10 mouse cellular contexts compared by ENCODE assay signal in genomic region chr1:82795702-82796443, GRCm38 (mm10). TPM values are rescaled to one million over a fixed set of nuclear protein-coding genes. Genes with fewer than 3 reads are reported as not detected.
DNase-seq lines count a peak whose midpoint lies in the region; ATAC-seq and TF ChIP-seq lines count a peak whose summit lies in the region.
"Had no signal": no experiment of that assay in that cellular context is flagged by ENCODE, and none has a peak within 500 bp of the region (broad histone marks: within the 10 kb centered on the region; RNA-seq: fewer than 3 reads in every experiment).

No protein-coding gene starts in this region.

- no peak for TF ChIP-seq POLR2A in CH12.LX (IDR thresholded peaks at IDR 0.05; ENCODE audit: low read depth, low read length)

- in situ Hi-C loops in CH12.LX (cut with MboI; ENCODE audit: low pct_ligation_motif_present, low pct_unique_long_range_greater_than_20kb, low sequenced_read_pairs), result loop anchor here (25.0 kb wide), 1 partner anchor 391 kb away; no protein-coding TSS in a partner anchor

- dilution Hi-C loops in CH12.LX (cut with MboI; ENCODE audit: extremely low pct_ligation_motif_present, extremely low pct_unique_long_range_greater_than_20kb, low sequenced_read_pairs), result no loop called here

- H3K79me2 ChIP-seq in CH12.LX (replicated peaks; ENCODE audit: control insufficient read depth, extremely low read depth, insufficient read depth, poor library complexity, severe bottlenecking), result no peaks in the 10 kb centered on the region

- ATAC-seq in hindbrain, postnatal 0 days, result no peak
- ATAC-seq in megakaryocyte, adult 5-6 weeks (ENCODE audit: poor library complexity, severe bottlenecking), result peak; percentile 52
- no peak for ATAC-seq in intestine, postnatal 0 days

- no peaks in the 10 kb centered on the region for H3K36me3 ChIP-seq in hindbrain, postnatal 0 days (ENCODE audit: insufficient read depth, low read length)
- no peaks in the 10 kb centered on the region for H3K36me3 ChIP-seq in hindbrain, embryonic 10.5 days
- no peaks in the 10 kb centered on the region for H3K36me3 ChIP-seq in CH12.LX (replicated peaks in 1 of 2; ENCODE audit: control insufficient read depth in 1 of 2, insufficient read depth in 1 of 2, low read length in 1 of 2)
- H3K36me3 ChIP-seq in intestine, postnatal 0 days (ENCODE audit: control insufficient read depth, insufficient read depth), result no peaks in the 10 kb centered on the region

- H3K9ac ChIP-seq in hindbrain, postnatal 0 days (replicated peaks; ENCODE audit: low read length), result no peak overlapping the region
- H3K9ac ChIP-seq in CH12.LX (ENCODE audit: insufficient read depth, low read depth), result no peak overlapping the region
- no peak overlapping the region for H3K9ac ChIP-seq in intestine, postnatal 0 days (ENCODE audit: low read depth, low read length)

- 77% methylated on average over 18 of the region's 18 CpGs for WGBS in hindbrain, postnatal 0 days
- WGBS in hindbrain, embryonic 10.5 days, result 76% methylated on average over 18 of the region's 18 CpGs
- WGBS in intestine, postnatal 0 days, result 57% methylated on average over 18 of the region's 18 CpGs

- 0 out of 2 replicates have a peak overlapping the region, but pooled peaks have one; percentile 6 for H3K27ac ChIP-seq in hindbrain, postnatal 0 days
- no peak overlapping the region for H3K27ac ChIP-seq in hindbrain, embryonic 10.5 days
- H3K27ac ChIP-seq in CH12.LX (ENCODE audit: insufficient read depth, low read depth), result no peak overlapping the region
- no peak overlapping the region for H3K27ac ChIP-seq in intestine, postnatal 0 days (ENCODE audit: low read depth, low read length)

- no peaks in the 10 kb centered on the region for H3K4me1 ChIP-seq in hindbrain, postnatal 0 days (ENCODE audit: insufficient read depth, low read length)
- no peaks in the 10 kb centered on the region for H3K4me1 ChIP-seq in hindbrain, embryonic 10.5 days (replicated peaks)
- H3K4me1 ChIP-seq in CH12.LX (ENCODE audit: control insufficient read depth in 1 of 2, insufficient read depth in 2 of 2), result peaks cover 0 to 9% of the 10 kb centered on the region in 2 experiments; a peak in 2 of 4 replicates
- H3K4me1 ChIP-seq in intestine, postnatal 0 days (replicated peaks; ENCODE audit: control insufficient read depth, insufficient read depth, low read length), result no peaks in the 10 kb centered on the region; the same call in 1 of the 2 replicates

- H3K9me3 ChIP-seq in hindbrain, postnatal 0 days (ENCODE audit: low read length), result no peaks in the 10 kb centered on the region
- H3K9me3 ChIP-seq in hindbrain, embryonic 10.5 days, result no peaks in the 10 kb centered on the region
- H3K9me3 ChIP-seq in CH12.LX (replicated peaks; ENCODE audit: low read length), result no peaks in the 10 kb centered on the region
- H3K9me3 ChIP-seq in intestine, postnatal 0 days (ENCODE audit: control insufficient read depth), result no peaks in the 10 kb centered on the region

- H3K27me3 ChIP-seq in hindbrain, postnatal 0 days (ENCODE audit: insufficient read depth, low read length), result no peaks in the 10 kb centered on the region
- H3K27me3 ChIP-seq in hindbrain, embryonic 10.5 days (ENCODE audit: insufficient read depth, poor library complexity, severe bottlenecking), result no peaks in the 10 kb centered on the region
- H3K27me3 ChIP-seq in CH12.LX (replicated peaks), result no peaks in the 10 kb centered on the region
- H3K27me3 ChIP-seq in intestine, postnatal 0 days (replicated peaks; ENCODE audit: control insufficient read depth, insufficient read depth, low read length), result no peaks in the 10 kb centered on the region

- no peak overlapping the region for H3K4me3 ChIP-seq in hindbrain, postnatal 0 days (ENCODE audit: low read length)
- no peak overlapping the region for H3K4me3 ChIP-seq in hindbrain, embryonic 10.5 days
- no peak overlapping the region for H3K4me3 ChIP-seq in CH12.LX (replicated peaks in 1 of 3; ENCODE audit: low read depth in 2 of 3, low read length in 2 of 3, poor library complexity in 1 of 3)
- no peak overlapping the region for H3K4me3 ChIP-seq in intestine, postnatal 0 days (ENCODE audit: low read depth, low read length)

- TF ChIP-seq EP300 in CH12.LX (IDR thresholded peaks at IDR 0.05; ENCODE audit: low read length), result no peak

- TF ChIP-seq RAD21 in CH12.LX (IDR thresholded peaks at IDR 0.05; ENCODE audit: low read depth, low read length), result no peak

- no peak for DNase-seq in hindbrain, postnatal 0 days (ENCODE audit: low spot score)
- DNase-seq in hindbrain, embryonic 10.5 days (ENCODE audit: low spot score), result no peak
- DNase-seq in CH12.LX (ENCODE audit: extremely low read depth), result no peak
- DNase-seq in fat pad, adult 2 months (ENCODE audit: extremely low read depth, low read depth, low spot score), result peak; percentile 23
- no peak for DNase-seq in layer of hippocampus, postnatal 25 days (ENCODE audit: extremely low spot score in 1 of 2, low spot score in 1 of 2)

- no peak for TF ChIP-seq CTCF in hindbrain, postnatal 0 days (IDR thresholded peaks at IDR 0.05; ENCODE audit: low read depth)
- no peak for TF ChIP-seq CTCF in CH12.LX (conservative IDR thresholded peaks at IDR 0.05 in 1 of 2, IDR thresholded peaks at IDR 0.05 in 1 of 2; ENCODE audit: low read depth in 2 of 2, low read length in 2 of 2)
- no peak for TF ChIP-seq CTCF in intestine, postnatal 0 days (IDR thresholded peaks at IDR 0.05; ENCODE audit: low read depth)

- no peak overlapping the region for H3K4me2 ChIP-seq in hindbrain, postnatal 0 days (ENCODE audit: low read depth, low read length)
- no peak overlapping the region for H3K4me2 ChIP-seq in CH12.LX (ENCODE audit: insufficient read depth, low read depth, poor library complexity, severe bottlenecking)
- H3K4me2 ChIP-seq in intestine, postnatal 0 days (replicated peaks; ENCODE audit: low read depth), result no peak overlapping the region

TF ChIP-seq in CH12.LX, 34 proteins besides CTCF, POLR2A, EP300 and RAD21:
- 0 out of 2 replicates have a peak, but pooled peaks have one; percentile 5 for TF ChIP-seq ELF1 (IDR thresholded peaks at IDR 0.05; ENCODE audit: low read depth, low read length)
- no peak for TF ChIP-seq TBP (conservative IDR thresholded peaks at IDR 0.05; ENCODE audit: low read depth, low read length)
- TF ChIP-seq USF2 (conservative IDR thresholded peaks at IDR 0.05; ENCODE audit: low read depth, low read length), result no peak
- 0 out of 2 replicates have a peak, but pooled peaks have one; percentile 11 for TF ChIP-seq MAX (IDR thresholded peaks at IDR 0.05; ENCODE audit: low read length)
- no peak for TF ChIP-seq HCFC1 (IDR thresholded peaks at IDR 0.05; ENCODE audit: low read depth, low read length)
- no peak for TF ChIP-seq JUND (conservative IDR thresholded peaks at IDR 0.05; ENCODE audit: low read depth, low read length)
- no peak for TF ChIP-seq POLR2AphosphoS2 (IDR thresholded peaks at IDR 0.05; ENCODE audit: low read depth, low read length)
- no peak for TF ChIP-seq E2F4 (IDR thresholded peaks at IDR 0.05; ENCODE audit: insufficient replicate concordance, low read depth, low read length)
- TF ChIP-seq JUN (IDR thresholded peaks at IDR 0.05; ENCODE audit: insufficient read depth, low read depth, low read length), result no peak
- no peak for TF ChIP-seq PAX5 (IDR thresholded peaks at IDR 0.05; ENCODE audit: low read length)
- no peak for TF ChIP-seq NELFE (IDR thresholded peaks at IDR 0.05; ENCODE audit: low read depth, low read length)

RNA-seq across cellular contexts. Expression of gene Gm47791, which starts 24.8 kb away (rescaled TPM):
- not detected in 2 replicates for total RNA-seq in hindbrain, postnatal 0 days (2014; rRNA removed)
- not detected in 2 replicates for polyA plus RNA-seq in hindbrain, postnatal 0 days (2015; fragmentation: Nextera tagmentation; extraction: Ambion mirVana)
- not detected in 2 replicates for polyA plus RNA-seq in hindbrain, embryonic 10.5 days (2016; fragmentation: Nextera tagmentation; extraction: Ambion mirVana)
- total RNA-seq in CH12.LX (2012; rRNA removed) (not detected in 2 replicates), CH12.LX (2014; rRNA removed) (not detected in 2 replicates)
- polyA plus RNA-seq in CH12.LX (2012; ENCODE audit: insufficient read length, low read depth), result not detected in 2 replicates
- total RNA-seq in megakaryocyte, adult 5-6 weeks (2015), result not detected in 2 replicates
- not detected in 2 replicates for total RNA-seq in megakaryocyte, adult 5-6 weeks (2017)
- not detected for total RNA-seq in layer of hippocampus, postnatal 25 days (2021)
- not detected in 2 replicates for polyA plus RNA-seq in intestine, postnatal 0 days (2015; fragmentation: Nextera tagmentation; extraction: Ambion mirVana)
- total RNA-seq: left cerebral cortex, postnatal 14 days had no signal
- polyA plus RNA-seq: gonadal fat pad, adult 2 months; neural tube, embryonic 14.5 days had no signal

RNA-seq across cellular contexts. Expression of gene Tm4sf20, which starts 27.6 kb away (rescaled TPM):
- total RNA-seq in hindbrain, postnatal 0 days (2014; rRNA removed), result not detected in 2 replicates
- not detected in 2 replicates for polyA plus RNA-seq in hindbrain, postnatal 0 days (2015; fragmentation: Nextera tagmentation; extraction: Ambion mirVana)
- polyA plus RNA-seq in hindbrain, embryonic 10.5 days (2016; fragmentation: Nextera tagmentation; extraction: Ambion mirVana), result 0.13 TPM in 1 of 2 replicates, not detected in the other
- total RNA-seq in CH12.LX (2012; rRNA removed), result not detected in 2 replicates
- total RNA-seq in CH12.LX (2014; rRNA removed), result not detected in 2 replicates
- not detected in 2 replicates for polyA plus RNA-seq in CH12.LX (2012; ENCODE audit: insufficient read length, low read depth)
- not detected in 2 replicates for total RNA-seq in megakaryocyte, adult 5-6 weeks (2015)
- total RNA-seq in megakaryocyte, adult 5-6 weeks (2017), result not detected in 2 replicates
- total RNA-seq in layer of hippocampus, postnatal 25 days (2021), result not detected
- 760 and 763 TPM in 2 replicates for polyA plus RNA-seq in intestine, postnatal 0 days (2015; fragmentation: Nextera tagmentation; extraction: Ambion mirVana)
- total RNA-seq: left cerebral cortex, postnatal 14 days had no signal
- polyA plus RNA-seq: gonadal fat pad, adult 2 months; neural tube, embryonic 14.5 days had no signal

RNA-seq across cellular contexts. Expression of gene Agfg1, which starts 43.4 kb away (rescaled TPM):
- 88.2 and 98.6 TPM in 2 replicates for total RNA-seq in hindbrain, postnatal 0 days (2014; rRNA removed)
- polyA plus RNA-seq in hindbrain, postnatal 0 days (2015; fragmentation: Nextera tagmentation; extraction: Ambion mirVana), result 20.7 TPM in 2 replicates
- 27.6 and 34.5 TPM in 2 replicates for polyA plus RNA-seq in hindbrain, embryonic 10.5 days (2016; fragmentation: Nextera tagmentation; extraction: Ambion mirVana)
- total RNA-seq in CH12.LX (2012; rRNA removed) (59.0 and 66.9 TPM in 2 replicates), CH12.LX (2014; rRNA removed) (124 and 127 TPM in 2 replicates)
- polyA plus RNA-seq in CH12.LX (2012; ENCODE audit: insufficient read length, low read depth), result 94.0 and 106 TPM in 2 replicates
- 57.0 and 61.1 TPM in 2 replicates for total RNA-seq in megakaryocyte, adult 5-6 weeks (2015)
- 48.0 and 48.3 TPM in 2 replicates for total RNA-seq in megakaryocyte, adult 5-6 weeks (2017)
- total RNA-seq in layer of hippocampus, postnatal 25 days (2021), result 10 to 100 TPM; 75.6 to 80.8 TPM
- polyA plus RNA-seq in intestine, postnatal 0 days (2015; fragmentation: Nextera tagmentation; extraction: Ambion mirVana), result 35.8 and 36.7 TPM in 2 replicates
